Mouse (Mus musculus): ENCODE measurements around the gene Gm10959. TPM values are rescaled to one million over a fixed set of nuclear protein-coding genes. Genes with fewer than 3 reads are reported as not detected.

The Gm10959 gene
- polyA plus RNA-seq, 1 experiment = not detected

DNA sequence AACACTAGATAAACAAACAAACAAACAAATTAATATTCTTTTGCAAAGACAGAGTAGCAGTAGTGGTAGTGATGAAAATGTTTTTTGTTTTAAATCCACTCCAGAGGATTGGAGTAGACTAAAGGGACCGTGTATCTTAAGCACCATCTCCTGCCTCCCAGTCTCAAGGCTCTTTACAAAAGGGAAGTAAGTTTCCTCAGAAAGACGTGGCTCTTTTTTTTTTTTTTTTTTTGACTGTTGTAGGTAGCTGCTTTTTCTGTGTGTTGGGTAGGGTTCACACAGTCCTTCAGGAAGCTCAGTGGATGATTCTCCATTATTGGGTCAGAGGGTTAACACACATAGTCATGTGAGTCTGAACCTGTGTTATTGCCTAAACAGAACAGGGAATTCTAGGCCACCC is 488 bp downstream of the Gm10959 start:
- 71% methylated on average over 2 of the region's 2 CpGs for WGBS
- Histone ChIP-seq H3K36me3 (ENCODE audit: control insufficient read depth, insufficient read depth, low read length) (no peaks in the 10 kb centered on the region), H3K27ac (ENCODE audit: insufficient read depth, low read depth, low read length) (no peak overlapping the region), H3K4me3 (ENCODE audit: low read depth, low read length) (no peak overlapping the region), H3K4me1 (ENCODE audit: control insufficient read depth, insufficient read depth, insufficient read length, low read length) (0 out of 2 replicates have a peak, but pooled peaks cover 2% of the 10 kb centered on the region), H3K27me3 (ENCODE audit: control insufficient read depth, insufficient read depth, low read length) (no peaks in the 10 kb centered on the region)
- TF ChIP-seq POLR2A (IDR thresholded peaks at IDR 0.05; ENCODE audit: low read depth, low read length) = no peak
- no peak for TF ChIP-seq CTCF (IDR thresholded peaks at IDR 0.05; ENCODE audit: extremely low read depth, insufficient read length, insufficient replicate concordance, low read depth, low read length)

DNA sequence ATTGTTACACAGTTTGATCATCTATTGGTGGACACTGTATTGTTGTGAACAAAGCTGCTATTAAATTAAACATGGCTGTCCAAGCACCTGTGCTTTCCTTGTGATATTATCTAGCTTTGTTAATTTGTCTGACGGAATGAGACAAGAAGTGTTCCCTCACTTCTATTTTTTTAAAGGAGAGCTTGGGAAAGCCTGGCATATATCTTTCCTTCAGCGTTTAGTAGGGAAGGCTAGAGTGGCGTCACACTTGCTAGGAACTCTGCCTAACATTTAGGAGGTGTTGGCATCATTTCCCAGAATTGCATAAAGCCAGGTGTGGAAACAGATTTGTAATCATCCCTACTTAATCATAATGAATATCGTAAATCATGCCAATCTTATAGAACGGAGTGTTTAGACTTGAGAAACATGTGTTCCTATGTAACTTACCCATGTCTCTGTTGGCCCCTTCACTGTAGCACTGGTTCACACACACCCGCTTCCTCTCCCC is 2.9 kb downstream of the Gm10959 start:
- H3K36me3 ChIP-seq (ENCODE audit: control insufficient read depth, insufficient read depth, low read length) = no peaks in the 10 kb centered on the region

DNA sequence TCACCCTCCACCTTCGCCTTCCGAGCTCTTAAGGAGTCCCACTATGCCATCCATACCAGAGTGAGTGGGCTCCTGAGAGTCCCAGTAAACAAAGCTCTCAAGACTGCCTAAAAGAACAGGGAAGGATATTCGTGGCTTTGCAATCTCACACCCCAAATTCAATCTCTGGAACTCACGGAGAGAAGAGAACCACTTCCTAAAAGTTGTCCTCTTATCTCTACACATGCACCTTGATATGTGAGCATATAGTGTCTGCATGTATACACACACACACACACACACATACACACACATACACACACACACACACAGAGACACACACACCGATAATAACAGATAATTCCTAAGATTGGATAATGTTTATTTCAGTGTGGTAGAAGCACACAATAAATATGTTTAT is 3.7 kb downstream of the Gm10959 start:
- H3K36me3 ChIP-seq (ENCODE audit: control insufficient read depth, insufficient read depth, low read length) = no peaks in the 10 kb centered on the region
- 79% methylated on average over 5 of the region's 5 CpGs for WGBS
- TF ChIP-seq POLR2A (IDR thresholded peaks at IDR 0.05; ENCODE audit: low read depth, low read length) (no peak), CTCF (IDR thresholded peaks at IDR 0.05; ENCODE audit: extremely low read depth, insufficient read length, insufficient replicate concordance, low read depth, low read length) (no peak)
- H3K4me1 ChIP-seq (ENCODE audit: control insufficient read depth, insufficient read depth, insufficient read length, low read length) = 0 out of 2 replicates have a peak, but pooled peaks cover 2% of the 10 kb centered on the region
- no peak overlapping the region for H3K4me3 ChIP-seq (ENCODE audit: low read depth, low read length)
- H3K27ac ChIP-seq (ENCODE audit: insufficient read depth, low read depth, low read length) = no peak overlapping the region
- no peaks in the 10 kb centered on the region for H3K27me3 ChIP-seq (ENCODE audit: control insufficient read depth, insufficient read depth, low read length)

More for the DNA sequence above, 2.9 kb downstream of the Gm10959 start:
- 58% methylated on average over 6 of the region's 6 CpGs for WGBS
- Histone ChIP-seq H3K27me3 (ENCODE audit: control insufficient read depth, insufficient read depth, low read length) (no peaks in the 10 kb centered on the region), H3K27ac (ENCODE audit: insufficient read depth, low read depth, low read length) (no peak overlapping the region), H3K4me3 (ENCODE audit: low read depth, low read length) (no peak overlapping the region), H3K4me1 (ENCODE audit: control insufficient read depth, insufficient read depth, insufficient read length, low read length) (0 out of 2 replicates have a peak, but pooled peaks cover 2% of the 10 kb centered on the region)
- TF ChIP-seq CTCF (IDR thresholded peaks at IDR 0.05; ENCODE audit: extremely low read depth, insufficient read length, insufficient replicate concordance, low read depth, low read length) (no peak), POLR2A (IDR thresholded peaks at IDR 0.05; ENCODE audit: low read depth, low read length) (no peak)

DNA sequence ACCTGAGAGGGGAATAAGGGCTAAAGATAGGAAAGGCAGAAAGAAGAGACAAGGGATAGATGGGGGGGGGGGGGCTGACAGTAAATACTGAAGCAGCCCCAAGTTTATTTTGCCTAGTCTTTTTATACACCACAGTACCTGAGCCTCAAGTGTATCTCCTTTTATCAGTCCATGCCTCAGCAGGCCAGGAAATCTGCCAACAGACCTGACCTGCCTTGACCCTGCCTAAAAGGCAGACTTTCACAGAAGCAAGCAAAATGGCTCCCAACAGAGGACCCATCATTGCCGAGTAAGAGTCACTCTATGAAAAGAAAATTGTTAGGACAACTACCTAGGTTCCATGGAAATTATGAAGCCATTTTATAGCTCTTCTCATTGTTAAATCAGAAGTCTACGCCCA is 11.3 kb downstream of the Gm10959 start:
- H3K27me3 ChIP-seq (ENCODE audit: control insufficient read depth, insufficient read depth, low read length) = no peaks in the 10 kb centered on the region
- WGBS = 88% methylated on average over 2 of the region's 2 CpGs
- H3K36me3 ChIP-seq (ENCODE audit: control insufficient read depth, insufficient read depth, low read length) = no peaks in the 10 kb centered on the region
- no peaks in the 10 kb centered on the region for H3K4me1 ChIP-seq (ENCODE audit: control insufficient read depth, insufficient read depth, insufficient read length, low read length)
- no peak overlapping the region for H3K27ac ChIP-seq (ENCODE audit: insufficient read depth, low read depth, low read length)
- no peak for TF ChIP-seq CTCF (IDR thresholded peaks at IDR 0.05; ENCODE audit: extremely low read depth, insufficient read length, insufficient replicate concordance, low read depth, low read length)
- TF ChIP-seq POLR2A (IDR thresholded peaks at IDR 0.05; ENCODE audit: low read depth, low read length) = no peak
- no peak overlapping the region for H3K4me3 ChIP-seq (ENCODE audit: low read depth, low read length)

DNA sequence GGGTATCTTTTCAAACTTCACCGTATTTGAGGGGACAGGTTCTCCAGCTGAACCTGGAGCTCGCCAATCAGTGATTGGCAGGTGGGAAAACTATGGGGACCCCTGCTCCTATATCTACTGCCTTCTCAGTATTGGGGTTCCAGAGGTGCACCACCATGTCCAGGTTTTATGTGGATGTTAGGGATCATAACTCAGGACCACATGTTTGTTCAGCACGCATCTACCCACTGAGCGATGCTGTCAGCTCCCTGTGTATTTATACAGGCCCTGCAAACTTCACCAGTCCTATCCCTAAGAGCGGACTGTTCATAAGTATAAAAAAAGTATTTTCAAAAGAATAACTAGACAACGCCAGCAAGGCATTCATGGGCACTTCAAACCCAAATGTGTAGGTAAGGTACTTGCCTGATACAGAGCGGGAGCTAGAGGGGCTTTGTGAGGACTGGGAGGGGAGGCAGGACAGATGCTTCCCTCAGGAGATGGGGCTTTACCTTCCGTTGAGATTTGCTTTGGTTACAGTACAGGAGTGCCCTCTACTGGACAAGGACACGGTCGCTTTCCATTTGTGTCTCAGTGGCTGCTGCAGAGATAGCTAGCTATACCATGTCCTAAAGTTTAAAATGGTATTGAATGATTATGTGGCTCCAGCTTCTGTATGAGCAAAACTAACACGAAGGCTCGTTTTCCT is 15.3 kb downstream of the Gm10959 start:
- H3K4me1 ChIP-seq (ENCODE audit: control insufficient read depth, insufficient read depth, insufficient read length, low read length) = no peaks in the 10 kb centered on the region
- H3K27ac ChIP-seq (ENCODE audit: insufficient read depth, low read depth, low read length) = no peak overlapping the region
- H3K36me3 ChIP-seq (ENCODE audit: control insufficient read depth, insufficient read depth, low read length) = peaks cover 4% of the 10 kb centered on the region; the same call in 1 of the 2 replicates
- TF ChIP-seq POLR2A (IDR thresholded peaks at IDR 0.05; ENCODE audit: low read depth, low read length) (no peak), CTCF (IDR thresholded peaks at IDR 0.05; ENCODE audit: extremely low read depth, insufficient read length, insufficient replicate concordance, low read depth, low read length) (peak; percentile 70; the same call in 1 of the 2 replicates)
- WGBS = 37% methylated on average over 12 of the region's 12 CpGs
- no peaks in the 10 kb centered on the region for H3K27me3 ChIP-seq (ENCODE audit: control insufficient read depth, insufficient read depth, low read length)
- H3K4me3 ChIP-seq (ENCODE audit: low read depth, low read length) = no peak overlapping the region

DNA sequence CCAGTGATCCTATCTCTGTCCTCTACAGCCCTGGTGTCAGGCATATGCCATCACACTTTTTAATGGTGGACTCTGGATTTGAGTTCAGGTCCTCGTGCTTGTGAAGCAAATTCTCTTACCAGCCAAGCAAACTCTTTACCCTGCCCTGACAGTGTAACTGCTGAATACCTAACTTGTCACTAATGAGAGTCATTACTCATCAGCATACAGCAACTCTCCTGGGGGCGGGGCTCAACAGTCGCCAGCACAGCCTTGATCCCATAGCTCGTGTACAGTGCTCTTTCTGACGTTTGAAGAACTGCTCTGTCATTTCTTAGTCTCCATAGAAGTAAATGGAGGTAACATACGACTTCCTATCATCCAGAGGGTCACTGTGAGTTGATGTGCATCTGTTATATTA is 20.9 kb downstream of the Gm10959 start:
- H3K27ac ChIP-seq (ENCODE audit: insufficient read depth, low read depth, low read length) = peak overlapping the region; percentile 21; the same call in 1 of the 2 replicates
- H3K4me3 ChIP-seq (ENCODE audit: low read depth, low read length) = peak overlapping the region; percentile 21; the same call in 1 of the 2 replicates
- no peaks in the 10 kb centered on the region for H3K27me3 ChIP-seq (ENCODE audit: control insufficient read depth, insufficient read depth, low read length)
- no peaks in the 10 kb centered on the region for H3K4me1 ChIP-seq (ENCODE audit: control insufficient read depth, insufficient read depth, insufficient read length, low read length)
- 35% methylated on average over 6 of the region's 6 CpGs for WGBS
- TF ChIP-seq CTCF (IDR thresholded peaks at IDR 0.05; ENCODE audit: extremely low read depth, insufficient read length, insufficient replicate concordance, low read depth, low read length) = no peak
- no peak for TF ChIP-seq POLR2A (IDR thresholded peaks at IDR 0.05; ENCODE audit: low read depth, low read length)
- peaks cover 27% of the 10 kb centered on the region for H3K36me3 ChIP-seq (ENCODE audit: control insufficient read depth, insufficient read depth, low read length)

DNA sequence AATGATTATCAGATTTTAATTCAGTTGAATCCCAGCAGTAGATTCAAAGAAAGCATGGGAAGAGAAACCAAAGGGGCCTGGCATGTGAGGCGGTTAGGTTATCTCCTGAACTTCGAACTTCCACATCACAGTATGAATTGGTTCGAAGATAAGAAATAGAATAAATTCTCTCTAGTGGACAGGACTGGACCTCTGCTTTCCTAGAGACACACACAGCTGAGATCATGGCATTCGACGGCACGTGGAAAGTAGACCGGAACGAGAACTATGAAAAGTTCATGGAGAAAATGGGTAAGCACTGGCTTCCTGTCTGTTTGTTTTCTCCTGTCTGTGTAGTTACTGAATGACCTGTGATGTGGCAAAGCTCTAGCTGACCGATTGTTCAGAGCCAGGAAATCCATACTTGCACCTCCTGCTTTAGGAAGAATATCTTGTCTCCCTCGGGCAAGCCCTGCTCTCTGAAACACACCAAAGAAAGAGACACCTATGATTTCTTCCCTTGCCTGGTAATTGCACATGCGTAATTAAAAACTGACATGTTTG is 23.9 kb downstream of the Gm10959 start:
- Histone ChIP-seq H3K27me3 (ENCODE audit: control insufficient read depth, insufficient read depth, low read length) (no peaks in the 10 kb centered on the region), H3K27ac (ENCODE audit: insufficient read depth, low read depth, low read length) (peak overlapping the region; percentile 94), H3K36me3 (ENCODE audit: control insufficient read depth, insufficient read depth, low read length) (peaks cover 27% of the 10 kb centered on the region), H3K4me1 (ENCODE audit: control insufficient read depth, insufficient read depth, insufficient read length, low read length) (peaks cover 4% of the 10 kb centered on the region; the same call in 1 of the 2 replicates), H3K4me3 (ENCODE audit: low read depth, low read length) (peak overlapping the region; percentile 43; the same call in 1 of the 2 replicates)
- TF ChIP-seq POLR2A (IDR thresholded peaks at IDR 0.05; ENCODE audit: low read depth, low read length) (peak; percentile 67; the same call in 1 of the 2 replicates), CTCF (IDR thresholded peaks at IDR 0.05; ENCODE audit: extremely low read depth, insufficient read length, insufficient replicate concordance, low read depth, low read length) (no peak)
- WGBS = 30% methylated on average over 11 of the region's 11 CpGs
